Mouse (Mus musculus) kidney, adult 18-20 months (tissue): ENCODE results near the gene Dhx57.
A peak's percentile ranks its signal among the peaks of the same experiment; 100 is the strongest.
"Not testable (repeated sequence)": the region's sequence is repeated elsewhere in the genome, so short reads cannot be mapped to it uniquely, and the experiment has no call there.

Experiments used
- DNase-seq: peaks from one replicate; pipeline ENCODE4 v3.0.0; 2021

Gene Dhx57

GRCm38 (mm10) chr17:80290074-80290657 is at the start of gene Dhx57, which contains the start of gene Morn2:
TSS of gene Dhx57 (minus strand) at chr17:80290476.
TSS of gene Morn2 (plus strand) at chr17:80290203.
- peak; percentile 98 for DNase-seq

- DNase-seq, result no peak
These were observed 42.1 kb upstream of the Dhx57 start for GRCm38 (mm10) chr17:80332386-80332785.

GRCm38 (mm10) chr17:80326431-80326830 is 36.2 kb upstream of the Dhx57 start:
- no peak for DNase-seq

- DNase-seq, result no peak
These were observed 35.2 kb upstream of the Dhx57 start for GRCm38 (mm10) chr17:80325456-80325855.

- DNase-seq, result no peak
These were observed 34.2 kb upstream of the Dhx57 start for GRCm38 (mm10) chr17:80324521-80324920.

GRCm38 (mm10) chr17:80323658-80324057 is 33.4 kb upstream of the Dhx57 start:
- DNase-seq, result no peak

- no peak for DNase-seq
These were observed 32.7 kb upstream of the Dhx57 start for GRCm38 (mm10) chr17:80323015-80323414.

- no peak for DNase-seq
These were observed 32.0 kb upstream of the Dhx57 start for GRCm38 (mm10) chr17:80322228-80322627.

GRCm38 (mm10) chr17:80312405-80312804 is 22.1 kb upstream of the Dhx57 start:
- DNase-seq, result no peak

GRCm38 (mm10) chr17:80311761-80312160 is 21.5 kb upstream of the Dhx57 start:
- no peak for DNase-seq

GRCm38 (mm10) chr17:80307251-80307650 is 17.0 kb upstream of the Dhx57 start, which contains the start of gene Arhgef33:
TSS of gene Arhgef33 (plus strand) at chr17:80307407.
- no peak for DNase-seq

- DNase-seq, result no peak
These were observed 8.6 kb upstream of the Dhx57 start for GRCm38 (mm10) chr17:80298844-80299243.

- no peak for DNase-seq
These were observed 5.0 kb upstream of the Dhx57 start for GRCm38 (mm10) chr17:80295258-80295657.

GRCm38 (mm10) chr17:80291148-80291547 is 872 bp upstream of the Dhx57 start:
- DNase-seq, result peak; percentile 12

- no peak for DNase-seq
These were observed 799 bp downstream of the Dhx57 start for GRCm38 (mm10) chr17:80289280-80290073.

- DNase-seq, result no peak
These were observed 2.3 kb downstream of the Dhx57 start for GRCm38 (mm10) chr17:80288012-80288411.

- DNase-seq, result no peak
These were observed 5.8 kb downstream of the Dhx57 start for GRCm38 (mm10) chr17:80284446-80284845.

GRCm38 (mm10) chr17:80279340-80280070 is 10.8 kb downstream of the Dhx57 start:
- DNase-seq, result no peak

GRCm38 (mm10) chr17:80278255-80278654 is 12.0 kb downstream of the Dhx57 start:
- no peak for DNase-seq

GRCm38 (mm10) chr17:80270622-80271021 is 19.7 kb downstream of the Dhx57 start:
- DNase-seq, result not testable (repeated sequence)

- no peak for DNase-seq
These were observed 22.1 kb downstream of the Dhx57 start for GRCm38 (mm10) chr17:80268151-80268550.

- DNase-seq, result no peak
These were observed 23.2 kb downstream of the Dhx57 start for GRCm38 (mm10) chr17:80267065-80267464.

GRCm38 (mm10) chr17:80255208-80255607 is 35.1 kb downstream of the Dhx57 start:
- peak; percentile 19 for DNase-seq

GRCm38 (mm10) chr17:80254421-80254820 is 35.9 kb downstream of the Dhx57 start:
- DNase-seq, result no peak
